Mouse (Mus musculus): ENCODE measurements around the gene Scube3.

- TF ChIP-seq CTCF (IDR thresholded peaks at IDR 0.05; ENCODE audit: borderline replicate concordance, extremely low read depth, insufficient read depth, insufficient read length): no peak
- TF ChIP-seq POLR2A (IDR thresholded peaks at IDR 0.05; ENCODE audit: borderline replicate concordance, extremely low read depth, insufficient read depth, insufficient read length, poor library complexity, severe bottlenecking): no peak
These were observed 42.9 kb upstream of the Scube3 start for GRCm38 (mm10) chr17:28099086-28099485.
